Mouse (Mus musculus): ENCODE results near the gene Kcnn3. TPM values are rescaled to one million over a fixed set of nuclear protein-coding genes. Genes with fewer than 3 reads are reported as not detected.

Gene Kcnn3
- polyA plus RNA-seq, 1 experiment: 2.4 TPM

DNA sequence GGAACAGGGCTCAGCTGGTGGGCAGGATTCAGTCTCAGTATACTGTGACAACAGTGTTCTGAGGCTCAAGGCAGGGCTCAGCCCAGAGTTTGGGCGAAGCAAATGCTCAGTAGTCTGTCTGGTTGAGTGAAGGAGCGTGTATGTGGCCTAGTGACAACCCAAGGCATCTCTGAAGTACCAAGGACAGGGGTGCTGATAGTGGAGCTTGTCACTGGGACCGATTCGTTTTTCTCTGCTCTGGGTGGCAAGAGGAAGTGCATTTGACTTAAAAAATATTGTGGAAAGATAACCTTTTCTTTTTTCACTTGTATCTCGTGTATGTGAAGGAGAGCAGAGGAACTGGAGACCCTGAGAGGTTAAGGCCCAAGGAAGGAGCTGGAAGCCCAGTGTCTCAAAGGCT is 37.8 kb downstream of the Kcnn3 start:
- no peak for DNase-seq (ENCODE audit: low read depth, low spot score)
- WGBS: 70% methylated on average over 5 of the region's 5 CpGs

DNA sequence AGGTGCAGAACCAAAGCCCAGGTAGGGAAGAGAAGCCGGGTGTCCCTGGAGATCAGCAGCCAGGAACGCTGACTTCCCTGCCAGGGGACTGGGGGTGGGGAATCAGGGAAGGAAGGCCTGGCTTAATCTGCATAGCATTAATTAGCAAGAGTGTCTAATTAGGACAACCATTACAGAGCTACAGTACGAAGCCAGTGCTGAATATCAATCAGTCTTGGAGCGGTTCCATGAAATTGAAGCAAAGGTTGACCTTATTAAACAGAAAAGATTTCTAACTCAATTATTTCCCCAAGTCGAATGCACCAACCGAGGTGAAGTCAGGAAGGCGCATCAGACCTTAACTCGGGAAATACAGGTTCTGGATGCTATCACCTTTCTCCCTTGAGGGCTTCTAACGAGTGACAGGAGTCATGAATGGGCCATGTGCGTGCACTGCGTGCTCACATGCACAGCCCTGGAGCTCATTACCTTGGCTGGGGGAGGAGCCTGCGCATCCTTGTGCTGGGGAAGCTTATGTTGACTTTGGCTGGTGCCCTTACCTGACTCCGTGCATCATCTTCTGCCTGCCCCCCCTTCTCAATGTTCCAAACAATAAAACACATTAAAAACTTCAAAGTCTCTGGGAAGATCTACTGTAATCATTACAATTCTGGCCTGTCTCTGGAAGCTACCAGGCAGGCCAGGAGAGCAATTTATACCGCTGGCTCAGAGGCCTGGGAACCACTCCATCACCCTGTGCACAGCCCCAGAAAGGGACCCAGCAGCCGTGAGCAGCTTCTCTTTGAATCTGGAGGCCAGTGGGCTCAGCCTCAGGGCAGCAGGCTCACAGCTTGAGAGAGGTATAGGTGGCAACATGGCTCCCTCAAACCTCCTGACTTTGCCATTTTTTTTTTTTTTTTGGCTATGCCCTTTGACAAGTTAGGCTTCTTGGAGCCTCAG is 39.3 kb downstream of the Kcnn3 start:
- DNase-seq (ENCODE audit: low read depth, low spot score): no peak
- WGBS: 65% methylated on average over 15 of the region's 15 CpGs

DNA sequence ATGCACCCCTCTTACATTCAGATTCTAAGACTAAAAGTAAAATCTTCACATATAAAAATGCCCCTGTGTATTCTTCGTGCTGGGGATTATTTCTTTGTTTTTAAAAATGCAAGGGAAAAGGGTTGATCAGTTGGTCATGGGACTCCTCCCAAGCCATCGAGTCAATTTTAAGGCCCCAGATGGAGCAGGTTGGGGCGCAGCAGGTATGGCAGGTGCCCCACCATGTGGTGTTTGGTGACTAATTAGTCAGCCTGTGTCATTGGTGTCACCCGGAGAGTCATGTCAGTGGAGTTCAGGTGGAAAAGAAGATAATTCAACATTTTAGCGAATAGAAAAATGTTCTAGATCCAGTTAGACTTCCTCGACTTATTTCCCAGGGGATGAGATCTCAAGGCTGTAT is 41.4 kb downstream of the Kcnn3 start:
- no peak for DNase-seq (ENCODE audit: low read depth, low spot score)
- WGBS: 77% methylated on average over 6 of the region's 6 CpGs

DNA sequence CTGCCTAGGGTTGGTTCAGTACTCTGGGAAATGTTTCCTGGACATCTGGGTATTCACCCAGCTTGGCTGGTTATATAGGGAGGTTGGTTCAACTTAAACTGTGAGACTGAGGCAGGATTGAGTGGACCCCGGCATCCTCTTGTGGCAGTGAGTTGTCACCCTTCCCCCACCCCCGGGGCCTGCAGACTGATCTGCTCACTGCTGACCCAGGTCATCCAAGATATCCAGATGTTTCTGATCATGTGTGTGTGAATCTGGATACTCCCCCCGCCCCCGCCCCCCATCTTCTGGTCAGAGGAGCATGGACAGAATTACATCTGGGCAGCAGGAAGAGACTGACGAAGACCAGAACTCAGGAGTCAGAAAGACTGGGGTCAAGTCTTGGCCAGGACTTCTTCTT is 45.4 kb downstream of the Kcnn3 start:
- 66% methylated on average over 5 of the region's 5 CpGs for WGBS
- no peak for DNase-seq (ENCODE audit: low read depth, low spot score)

DNA sequence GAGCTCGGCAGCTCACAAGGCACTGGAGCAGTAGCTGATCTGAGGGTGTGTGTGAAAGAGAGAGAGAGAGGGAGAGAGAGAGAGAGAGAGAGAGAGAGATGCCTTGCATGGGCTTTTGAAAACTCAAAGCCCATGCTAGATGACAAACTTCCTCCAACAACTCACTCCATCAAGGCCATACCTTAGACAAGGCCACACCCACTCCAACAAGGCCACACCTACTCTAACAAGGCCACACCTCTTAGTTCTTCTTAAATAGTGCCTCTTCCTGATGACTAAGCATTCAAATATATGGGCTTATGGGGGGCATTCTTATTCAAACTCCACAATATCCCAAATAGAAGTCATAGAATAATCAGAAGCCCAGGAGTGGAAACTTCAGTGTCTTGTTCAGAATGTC is 49.1 kb downstream of the Kcnn3 start:
- DNase-seq (ENCODE audit: low read depth, low spot score): no peak
- 95% methylated on average over 1 of the region's 1 CpGs for WGBS

DNA sequence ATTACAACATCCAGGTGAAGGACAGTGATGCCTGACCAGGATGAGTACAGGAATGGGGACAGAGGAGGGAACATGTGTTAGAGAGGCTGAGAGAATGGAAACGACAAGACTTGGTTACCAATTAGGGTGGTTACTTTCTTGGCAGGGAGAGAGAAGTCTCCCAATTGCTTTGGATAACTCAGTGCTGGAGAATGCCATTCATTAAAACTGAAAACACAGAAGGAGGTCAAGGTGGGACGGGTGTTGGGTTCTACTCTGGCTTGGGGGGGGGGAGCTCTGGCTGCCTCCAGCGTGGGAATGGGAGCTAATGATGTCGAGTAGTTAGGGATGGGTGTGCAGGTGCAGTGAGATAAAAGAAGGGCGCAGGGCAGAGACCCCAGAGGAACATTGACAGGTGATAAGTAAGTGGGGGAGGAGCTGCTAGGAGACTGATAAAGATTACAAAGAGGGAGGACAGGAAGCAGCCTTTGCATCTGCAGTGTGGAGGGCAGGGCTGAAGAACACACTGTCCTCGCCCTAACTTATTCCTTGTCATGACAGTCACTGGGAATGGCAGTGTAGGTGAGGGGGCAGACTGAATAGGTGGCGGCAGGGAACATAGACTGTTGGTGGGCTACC is 49.9 kb downstream of the Kcnn3 start:
- WGBS: 37% methylated on average over 7 of the region's 7 CpGs

DNA sequence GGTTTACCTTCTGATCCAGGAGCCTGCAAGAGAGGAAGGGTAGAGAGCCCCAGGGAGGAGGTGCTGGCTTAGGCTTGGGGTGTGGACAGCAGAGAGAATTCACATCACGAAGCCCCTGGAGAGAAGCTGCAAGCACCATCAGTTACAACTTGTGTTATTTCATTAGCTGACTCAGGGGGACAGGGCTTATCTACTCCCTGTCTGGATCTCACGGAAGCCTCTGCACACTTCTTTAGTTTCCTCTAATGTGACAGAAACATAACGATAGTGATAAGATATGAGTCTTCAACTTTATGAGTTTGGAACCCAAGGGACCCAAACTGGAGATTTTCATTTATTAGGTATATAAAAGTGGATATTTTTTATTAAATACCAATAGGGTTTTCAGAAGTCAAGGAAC is 50.4 kb downstream of the Kcnn3 start:
- no peak for DNase-seq (ENCODE audit: low read depth, low spot score)
- 30% methylated on average over 3 of the region's 3 CpGs for WGBS

More for the DNA sequence above, 49.9 kb downstream of the Kcnn3 start:
- no peak for DNase-seq (ENCODE audit: low read depth, low spot score)

DNA sequence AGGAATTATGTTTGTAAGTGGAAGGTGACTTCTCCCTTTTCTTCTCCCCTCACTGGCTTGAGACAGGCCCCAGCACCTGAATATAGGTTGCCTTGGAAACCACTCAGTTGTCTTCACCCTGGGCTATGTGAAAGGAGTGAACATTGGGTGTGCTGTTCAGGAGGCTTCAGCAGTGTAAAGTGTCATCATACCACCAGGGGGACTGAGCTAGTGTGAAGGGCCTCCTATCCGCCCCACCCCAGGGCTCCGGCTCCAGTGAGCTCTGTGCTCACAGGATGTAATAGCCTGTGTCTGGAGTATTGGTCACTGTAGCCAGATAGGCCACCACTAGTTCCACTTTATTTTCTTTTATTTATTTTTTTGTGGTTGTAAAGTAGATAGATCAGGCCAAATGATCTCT is 54.3 kb downstream of the Kcnn3 start:
- 31% methylated on average over 2 of the region's 2 CpGs for WGBS
- DNase-seq (ENCODE audit: low read depth, low spot score): no peak

DNA sequence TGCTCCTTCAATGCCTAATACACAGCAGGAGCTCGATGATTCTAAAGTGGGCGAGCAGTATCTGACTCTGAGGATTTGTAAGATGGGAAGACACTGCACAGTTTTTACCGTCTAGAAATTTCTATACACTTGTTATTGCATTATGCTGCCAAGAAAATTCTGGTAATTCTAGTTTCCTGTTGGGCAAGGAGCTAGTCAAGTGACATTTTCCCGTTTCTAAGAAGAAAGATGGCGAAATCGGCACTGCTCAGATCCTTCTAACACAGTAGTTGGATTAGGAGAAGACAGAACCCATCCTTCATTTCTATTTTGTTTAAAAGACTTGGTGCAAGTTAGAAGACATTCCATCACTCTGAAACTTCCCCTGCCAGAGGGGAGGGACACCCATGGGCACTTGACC is 56.4 kb downstream of the Kcnn3 start:
- WGBS: 86% methylated on average over 6 of the region's 6 CpGs

DNA sequence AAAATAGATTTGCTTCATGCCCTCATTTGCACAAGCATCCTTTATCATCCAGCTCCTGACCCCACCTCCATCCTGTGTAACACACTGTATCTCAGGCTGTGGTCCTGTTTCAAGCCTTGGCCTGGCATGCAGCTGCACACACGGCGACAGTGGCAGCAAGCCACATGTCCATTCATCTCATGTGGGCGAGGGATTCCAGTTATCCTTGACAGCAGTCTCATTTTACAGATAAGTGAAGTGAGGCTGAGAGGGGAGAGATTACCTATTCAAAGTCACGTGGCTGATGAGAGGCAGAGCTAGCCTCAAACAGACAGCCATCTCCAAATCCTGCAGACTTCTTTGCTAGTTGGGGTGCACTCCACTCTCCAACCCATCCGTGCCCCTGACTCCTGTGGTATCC is 57.2 kb downstream of the Kcnn3 start:
- DNase-seq (ENCODE audit: low read depth, low spot score): no peak
- WGBS: 87% methylated on average over 5 of the region's 5 CpGs

More for the DNA sequence above, 56.4 kb downstream of the Kcnn3 start:
- DNase-seq (ENCODE audit: low read depth, low spot score): no peak

DNA sequence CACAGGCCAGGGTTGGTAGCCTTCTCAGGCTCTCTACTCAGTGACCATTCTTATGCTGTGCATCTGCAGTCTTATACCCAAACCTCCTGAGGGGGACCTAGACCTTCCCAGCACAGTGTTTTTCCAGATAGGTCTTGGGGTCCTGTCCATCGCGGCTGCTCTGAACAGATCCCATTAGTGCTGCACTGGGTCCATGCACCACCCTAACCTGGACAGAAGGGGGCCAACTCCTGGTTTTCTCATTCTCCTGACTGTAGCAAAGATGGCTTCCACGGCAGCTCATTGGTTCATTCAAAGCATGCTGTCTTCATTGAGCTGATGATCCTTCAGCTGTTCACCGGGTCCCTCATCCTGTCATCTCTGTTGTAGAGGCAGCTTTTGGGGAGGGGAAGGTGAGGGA is 58.1 kb downstream of the Kcnn3 start:
- WGBS: 70% methylated on average over 4 of the region's 4 CpGs
- DNase-seq (ENCODE audit: low read depth, low spot score): no peak

DNA sequence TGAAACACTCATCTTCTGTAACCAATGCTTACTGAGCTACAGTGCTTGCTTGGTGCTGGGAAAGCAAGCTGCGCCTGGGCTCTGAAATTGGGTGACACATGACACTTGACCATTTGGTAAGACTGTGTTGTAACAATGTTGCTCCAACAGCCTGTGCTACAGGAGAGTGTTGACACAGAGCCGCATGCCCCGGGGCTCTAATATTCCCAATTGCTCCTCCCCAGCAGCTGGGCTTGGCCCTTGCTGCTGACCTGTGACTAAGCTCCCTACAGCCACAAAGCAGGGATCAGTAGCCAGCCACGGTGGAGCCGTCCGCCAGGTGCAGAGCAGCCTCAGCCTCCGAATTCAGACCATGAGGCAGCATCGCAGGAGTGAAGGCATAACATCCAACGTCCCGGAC is 58.8 kb downstream of the Kcnn3 start:
- 39% methylated on average over 10 of the region's 10 CpGs for WGBS
- DNase-seq (ENCODE audit: low read depth, low spot score): no peak

DNA sequence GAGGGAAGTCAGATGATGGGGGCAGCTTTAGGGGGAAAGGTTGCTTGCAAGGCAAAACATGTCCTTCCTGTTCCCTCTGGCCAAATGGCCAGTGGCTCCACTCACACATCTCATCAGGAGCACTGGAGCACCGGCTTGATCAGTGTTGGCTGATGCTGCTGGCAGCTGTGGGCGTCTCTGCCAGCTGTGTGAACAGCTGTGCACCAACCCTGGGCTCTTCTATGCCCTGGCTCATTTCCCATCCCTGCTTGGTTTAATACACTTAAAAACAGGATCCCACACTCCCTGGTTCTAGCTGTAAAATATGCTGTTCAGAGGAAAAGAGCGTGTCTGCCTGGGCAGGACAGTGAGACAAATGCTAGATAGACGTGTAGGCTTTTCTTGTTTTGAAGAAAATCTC is 64.3 kb downstream of the Kcnn3 start:
- WGBS: 61% methylated on average over 4 of the region's 4 CpGs

DNA sequence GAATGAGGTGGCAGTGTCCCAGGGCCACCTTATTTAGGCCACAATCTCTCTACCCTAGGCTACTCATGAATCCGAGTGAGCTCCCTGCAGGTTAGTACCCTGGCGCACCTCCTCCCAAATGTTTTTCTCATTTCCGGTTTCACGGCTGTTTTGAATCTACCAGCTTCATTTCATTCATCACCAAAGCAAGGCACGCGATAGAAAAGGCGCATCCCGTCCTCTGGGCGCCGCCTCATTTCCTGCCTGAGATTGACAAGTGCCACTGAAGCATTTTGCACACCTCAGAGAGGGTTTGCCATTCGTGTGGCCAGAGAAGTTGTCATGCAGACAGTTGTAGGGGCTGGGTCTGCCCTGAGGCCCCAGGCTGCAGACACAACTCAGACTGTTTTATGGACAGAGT is 68.5 kb downstream of the Kcnn3 start:
- 75% methylated on average over 11 of the region's 11 CpGs for WGBS
- DNase-seq (ENCODE audit: low read depth, low spot score): no peak

More for the DNA sequence above, 64.3 kb downstream of the Kcnn3 start:
- DNase-seq (ENCODE audit: low read depth, low spot score): no peak

DNA sequence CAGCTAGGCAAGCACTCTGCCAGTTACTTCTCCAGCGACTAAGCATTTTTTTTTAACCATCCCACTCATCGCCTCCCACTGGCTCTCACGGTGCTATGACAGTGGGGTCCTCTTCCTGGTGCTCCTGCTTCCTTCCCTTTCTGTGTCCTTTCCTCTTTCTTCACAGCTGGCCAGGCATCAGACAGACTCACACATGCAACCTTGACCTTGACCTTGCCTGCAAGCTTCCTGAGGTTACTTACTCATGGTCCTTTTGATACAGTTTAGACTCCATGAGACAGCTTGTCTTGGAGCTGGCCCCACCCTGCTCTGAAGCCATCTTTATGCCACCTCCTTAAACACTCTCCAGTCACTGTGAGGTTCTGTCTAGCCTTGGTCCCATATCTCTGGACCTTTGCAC is 69.4 kb downstream of the Kcnn3 start:
- DNase-seq (ENCODE audit: low read depth, low spot score): no peak
- 64% methylated on average over 3 of the region's 3 CpGs for WGBS

DNA sequence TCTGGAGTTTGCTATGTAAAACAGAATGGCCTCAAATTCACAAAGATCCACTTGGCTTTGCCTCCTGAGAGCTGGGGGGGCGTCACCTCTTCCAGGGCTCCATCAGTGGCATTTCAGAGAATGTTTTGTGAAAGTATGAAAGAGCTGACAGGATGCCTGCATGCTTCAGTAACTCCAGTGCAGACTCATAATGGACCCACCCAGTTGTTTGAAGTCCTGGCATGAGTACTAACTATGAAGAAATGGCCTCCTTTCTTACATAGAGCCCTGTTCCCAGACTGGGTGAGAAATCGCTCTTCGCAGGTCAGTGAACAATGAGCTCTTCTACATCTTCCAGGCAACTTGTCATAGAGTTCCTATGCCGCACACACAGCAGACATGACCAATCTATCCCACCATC is 70.4 kb downstream of the Kcnn3 start:
- 90% methylated on average over 4 of the region's 4 CpGs for WGBS
- DNase-seq (ENCODE audit: low read depth, low spot score): no peak

DNA sequence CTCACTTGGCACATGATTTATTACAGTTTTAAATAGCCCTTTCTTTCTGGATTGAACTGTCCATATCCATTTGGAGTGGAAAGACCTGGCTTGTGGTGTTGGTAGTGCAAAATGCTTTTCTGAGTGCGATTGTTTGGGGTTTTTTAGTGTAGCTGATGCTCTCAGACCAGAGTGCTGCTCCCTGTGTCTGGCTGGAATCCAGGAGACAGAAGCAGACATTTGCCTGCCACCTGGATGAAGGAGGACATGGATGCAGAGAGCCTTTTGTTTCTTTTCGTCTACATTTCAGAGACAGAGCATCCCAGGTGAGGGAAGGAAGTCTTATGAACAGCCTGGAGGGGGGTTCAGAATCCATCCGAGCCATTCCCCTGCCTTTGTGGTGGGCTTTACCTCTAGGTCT is 71.5 kb downstream of the Kcnn3 start:
- no peak for DNase-seq (ENCODE audit: low read depth, low spot score)
- WGBS: 53% methylated on average over 3 of the region's 3 CpGs

DNA sequence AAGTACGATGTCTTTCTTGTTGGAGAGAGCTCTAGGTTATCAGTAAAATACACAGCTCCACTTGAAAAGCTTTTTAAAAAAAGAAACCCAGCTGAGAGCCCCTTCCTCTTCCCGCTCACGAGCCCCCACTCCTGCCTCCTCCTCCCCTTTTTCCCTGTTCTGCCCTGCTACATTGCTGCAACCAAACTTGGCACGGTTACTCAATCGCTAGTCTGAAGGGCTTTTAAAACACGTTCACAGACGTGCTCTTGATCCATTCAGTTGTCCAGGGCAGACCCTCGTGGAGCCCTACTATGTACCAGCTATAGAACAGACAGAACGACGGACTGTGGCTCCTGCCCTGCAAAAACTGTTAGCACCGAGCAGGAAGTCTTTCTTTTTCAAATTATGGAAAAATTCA is 72.8 kb downstream of the Kcnn3 start:
- WGBS: 60% methylated on average over 11 of the region's 11 CpGs
- DNase-seq (ENCODE audit: low read depth, low spot score): no peak

DNA sequence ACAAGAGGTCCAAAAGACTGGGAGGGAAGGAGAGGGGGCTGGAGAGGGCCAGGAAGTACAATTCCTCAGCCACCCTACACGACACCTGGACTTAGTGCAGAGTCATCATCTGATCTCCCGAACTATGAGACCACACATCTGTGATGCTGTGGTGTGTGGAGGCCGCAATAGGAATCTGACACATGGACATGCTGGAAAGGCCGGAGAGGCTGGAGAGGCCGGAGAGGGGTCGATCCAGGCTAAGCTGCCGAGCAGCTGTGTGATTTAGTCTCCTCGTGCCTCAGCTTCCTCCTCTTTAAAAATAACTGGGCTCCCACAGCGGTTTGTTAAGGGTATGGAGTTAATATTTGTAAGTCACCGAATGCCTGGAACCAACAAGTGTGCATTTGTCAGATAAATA is 73.6 kb downstream of the Kcnn3 start:
- no peak for DNase-seq (ENCODE audit: low read depth, low spot score)
- WGBS: 66% methylated on average over 10 of the region's 10 CpGs

DNA sequence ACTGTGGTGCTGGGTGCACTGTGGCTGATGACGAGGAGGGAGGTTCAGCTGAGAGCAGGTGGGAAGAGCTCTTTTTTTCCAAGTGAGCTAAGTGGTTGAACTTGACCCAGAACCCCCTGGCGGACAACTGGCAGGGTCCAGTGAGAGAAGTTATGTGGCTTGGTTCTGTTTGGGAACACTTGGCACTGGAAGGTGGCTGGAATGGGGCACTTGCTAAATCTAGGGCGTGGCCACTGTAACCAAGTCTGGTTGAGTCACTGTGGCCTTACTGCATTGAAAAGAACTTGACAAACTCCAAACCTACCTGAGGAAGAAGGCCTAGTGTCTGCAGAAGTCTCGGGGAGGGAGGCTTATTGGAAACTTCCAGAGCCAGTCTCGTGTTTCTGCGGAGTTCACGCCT is 78.4 kb downstream of the Kcnn3 start:
- 86% methylated on average over 7 of the region's 7 CpGs for WGBS
- no peak for DNase-seq (ENCODE audit: low read depth, low spot score)

DNA sequence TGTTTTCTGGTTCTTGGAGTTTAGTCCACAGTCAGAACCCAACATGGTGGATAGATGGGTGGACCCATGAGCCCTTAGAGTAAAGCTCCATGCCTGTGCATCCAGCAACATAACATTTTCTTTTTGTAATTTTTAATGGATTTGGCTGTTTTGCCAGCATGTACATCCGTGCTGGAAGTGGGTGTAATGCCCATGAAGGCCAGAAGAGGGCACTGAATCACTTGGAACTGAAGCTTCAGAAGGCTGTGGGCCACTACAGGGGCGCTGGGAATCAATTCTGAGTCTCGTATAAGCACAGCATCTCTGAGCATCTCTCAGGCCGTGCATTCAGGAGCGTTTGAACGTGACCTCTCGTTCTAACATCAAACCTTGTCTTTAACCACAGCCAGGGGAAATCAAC is 79.0 kb downstream of the Kcnn3 start:
- DNase-seq (ENCODE audit: low read depth, low spot score): no peak
- WGBS: 95% methylated on average over 7 of the region's 7 CpGs
